Mouse (Mus musculus) testis, postnatal 10 days (tissue): ENCODE measurements around the gene Dnaja3.
A peak's percentile ranks its signal among the peaks of the same experiment; 100 is the strongest.

Experiments used
- DNase-seq: peaks from one replicate; pipeline ENCODE4 v3.0.0; 2021; ENCODE audit warnings: low spot score

The Dnaja3 gene

DNA sequence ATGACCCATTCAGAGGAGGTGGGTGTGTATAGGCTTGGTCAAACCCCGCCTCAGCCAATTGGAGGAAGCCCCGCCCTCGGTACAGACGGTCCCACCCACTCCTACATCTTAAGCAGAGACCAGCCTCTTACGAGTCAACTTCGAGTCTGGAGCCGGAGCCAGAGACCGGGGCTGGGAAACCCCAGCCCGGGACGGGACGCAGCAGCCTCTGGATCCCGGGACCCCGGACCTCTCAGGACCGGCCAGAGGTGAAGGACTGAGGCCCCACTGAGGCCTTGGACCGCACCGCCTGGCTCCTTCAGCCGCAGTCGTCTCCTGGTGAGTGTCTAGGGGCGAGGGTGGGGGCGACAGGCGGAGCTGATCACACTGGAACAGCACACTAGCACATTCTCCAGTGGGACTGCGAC, at the start of gene Dnaja3, which contains the start of gene Vasn:
Gene Dnaja3, plus strand, starts transcription at position 159 of the 407 bp plus-strand sequence.
Gene Vasn, plus strand, starts transcription at position 111 of the 407 bp plus-strand sequence.
- peak; percentile 95 for DNase-seq

DNA sequence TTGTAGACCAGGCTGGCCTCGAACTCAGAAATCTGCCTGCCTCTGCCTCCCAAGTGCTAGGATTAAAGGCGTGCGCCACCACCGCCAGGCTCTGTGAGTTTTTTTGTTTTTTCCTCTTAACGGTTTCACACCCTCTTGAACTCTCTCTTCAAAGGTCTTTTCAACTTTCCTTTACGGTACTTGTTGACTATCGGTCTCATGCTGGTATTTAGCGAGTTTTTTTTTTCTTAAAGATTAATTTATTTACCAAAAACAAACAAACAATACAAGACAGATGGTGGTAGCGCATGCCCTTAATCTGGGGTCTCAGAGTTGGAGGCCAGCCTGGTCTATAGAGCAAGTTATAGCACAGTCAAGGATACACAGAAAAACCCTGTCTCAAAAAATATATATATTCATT, 49.6 kb upstream of the Dnaja3 start:
- no peak for DNase-seq

DNA sequence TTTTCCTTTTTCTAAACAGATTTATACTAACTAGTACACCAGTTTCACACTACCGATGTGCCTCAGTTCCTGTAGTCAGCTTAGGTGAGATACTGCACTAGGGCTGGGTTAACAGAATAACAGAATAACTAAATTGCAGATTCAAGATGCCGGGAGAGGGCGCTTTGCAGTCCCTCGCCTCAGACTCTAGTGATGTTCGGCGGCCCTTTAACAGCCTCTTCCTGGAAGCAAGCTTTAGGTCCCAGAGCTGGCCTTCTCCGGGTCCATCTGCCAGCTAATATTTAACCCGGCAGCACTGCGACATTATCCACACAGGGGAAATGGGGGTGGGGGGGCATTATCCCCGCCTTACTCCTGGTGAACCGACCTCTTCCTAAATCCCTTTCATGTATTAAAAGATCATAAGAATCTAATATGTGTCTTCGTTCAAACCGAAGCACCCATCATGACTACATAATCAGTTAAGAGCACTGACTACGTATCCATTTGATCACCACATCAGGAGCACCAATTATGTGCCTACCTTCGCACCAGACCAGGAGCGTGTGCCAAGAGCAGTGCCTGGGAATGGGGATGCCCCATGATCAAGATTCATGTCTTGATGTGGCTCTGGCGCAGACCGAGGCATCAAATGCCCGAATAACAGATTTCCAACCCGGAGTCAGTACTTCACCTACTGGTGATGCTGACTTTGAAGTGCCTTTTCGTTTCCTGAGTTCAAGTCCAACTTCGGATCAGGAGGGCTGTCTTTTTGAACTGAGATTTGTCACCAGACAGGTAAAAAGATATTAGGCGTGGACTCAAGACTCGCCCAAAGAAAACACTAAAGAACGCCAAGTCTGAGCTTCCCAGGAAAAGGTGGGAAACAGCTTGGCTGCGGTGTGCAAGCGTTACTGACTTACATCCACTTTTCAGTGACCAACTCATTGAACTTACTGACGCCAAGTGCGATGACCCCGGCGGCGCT, 46.6 kb upstream of the Dnaja3 start:
- DNase-seq = peak; percentile 77

DNA sequence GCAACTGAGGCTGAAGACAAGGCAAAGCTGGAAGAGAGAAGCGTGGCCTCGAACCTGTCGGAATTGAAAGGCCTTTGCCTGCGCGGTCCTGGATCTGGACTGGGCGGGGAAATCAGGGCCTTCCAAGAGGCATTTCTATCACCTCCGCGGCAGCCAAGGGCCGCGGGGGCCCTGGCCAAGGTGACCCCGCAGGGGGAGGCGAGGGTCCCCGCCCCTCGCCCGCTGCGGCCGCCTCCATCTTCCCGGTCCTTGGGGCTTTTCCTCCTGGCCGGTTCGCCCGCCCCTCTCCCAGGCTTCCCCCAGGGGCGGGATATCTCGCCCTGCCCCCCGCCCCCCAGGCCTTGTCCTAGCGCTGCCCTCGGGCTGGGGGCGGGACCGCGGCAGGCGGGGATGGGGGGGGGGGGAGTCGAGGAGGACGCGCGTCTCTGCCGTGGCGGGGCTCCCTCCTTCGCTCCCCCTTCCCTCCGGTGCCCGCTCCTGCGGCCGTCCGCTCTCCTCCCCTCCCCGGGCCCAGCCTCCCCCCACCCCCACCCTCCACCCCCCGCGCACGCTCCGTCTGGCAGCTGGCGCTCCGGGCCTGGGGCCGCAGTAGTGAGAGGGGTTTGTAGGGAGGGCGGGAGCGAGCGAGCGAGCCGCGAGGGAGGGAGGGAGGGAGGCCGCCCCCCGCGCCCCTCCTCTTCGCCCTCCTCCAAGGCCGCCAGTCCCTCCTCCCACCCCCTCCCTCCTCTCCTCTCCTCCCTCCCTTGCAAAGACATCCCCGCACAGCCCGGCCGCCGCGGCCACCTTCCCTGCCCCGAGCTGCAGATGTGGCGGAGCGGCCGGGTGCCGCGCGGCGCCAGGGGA, 45.6 kb upstream of the Dnaja3 start, which contains the start of gene Glis2:
Gene Glis2, plus strand, starts transcription at position 743 of the 843 bp plus-strand sequence.
- DNase-seq = peak; percentile 80

- DNase-seq = peak; percentile 75
These were observed 44.8 kb upstream of the Dnaja3 start for GRCm38 (mm10) chr16:4594814-4595526.

- DNase-seq = peak; percentile 78
These were observed 44.2 kb upstream of the Dnaja3 start for GRCm38 (mm10) chr16:4595527-4595963.

GRCm38 (mm10) chr16:4596141-4596728, 43.6 kb upstream of the Dnaja3 start:
- DNase-seq = no peak

DNA sequence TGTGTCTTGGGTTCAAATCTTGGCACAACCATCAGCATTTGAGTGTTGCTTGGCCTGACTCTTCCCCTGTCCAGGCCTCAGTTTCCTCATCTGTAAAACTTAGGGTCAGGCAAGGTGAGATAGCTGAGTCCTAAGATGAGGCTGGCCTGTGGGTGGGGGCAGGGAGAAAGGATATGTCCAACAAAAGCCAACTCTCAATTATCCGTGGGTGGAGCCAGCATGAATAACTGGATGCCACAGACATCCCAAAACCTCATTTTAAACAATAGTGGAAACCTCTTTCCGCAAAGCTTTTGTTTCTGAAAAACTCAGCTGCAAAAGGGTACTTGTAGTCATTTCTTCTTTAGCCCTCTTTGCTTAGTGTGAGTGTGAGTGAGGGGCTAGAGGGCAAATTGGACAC, 43.0 kb upstream of the Dnaja3 start:
- no peak for DNase-seq

DNA sequence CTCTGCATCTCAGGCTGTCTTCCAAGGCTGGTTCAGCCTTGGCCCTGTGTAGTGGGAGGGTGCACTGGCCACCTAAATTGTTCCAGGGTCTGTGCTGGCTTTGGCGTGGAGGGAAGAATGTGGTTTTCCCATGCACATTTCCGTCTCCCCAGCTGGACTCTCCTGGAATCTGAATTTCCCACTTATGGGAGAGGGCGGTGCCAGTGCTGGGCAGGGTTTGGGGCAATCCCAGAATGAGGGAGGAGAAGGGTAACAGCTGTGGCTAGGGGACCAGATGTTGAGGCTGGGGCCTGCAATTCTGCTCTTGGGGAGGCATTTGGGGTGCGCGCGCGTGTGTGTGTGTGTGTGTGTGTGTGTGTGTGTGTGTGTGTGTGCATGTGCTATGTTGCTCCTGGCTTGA, 42.5 kb upstream of the Dnaja3 start:
- DNase-seq = peak; percentile 64

- no peak for DNase-seq
These were observed 41.7 kb upstream of the Dnaja3 start for GRCm38 (mm10) chr16:4598041-4598440.

- DNase-seq = no peak
These were observed 40.8 kb upstream of the Dnaja3 start for GRCm38 (mm10) chr16:4598891-4599543.

DNA sequence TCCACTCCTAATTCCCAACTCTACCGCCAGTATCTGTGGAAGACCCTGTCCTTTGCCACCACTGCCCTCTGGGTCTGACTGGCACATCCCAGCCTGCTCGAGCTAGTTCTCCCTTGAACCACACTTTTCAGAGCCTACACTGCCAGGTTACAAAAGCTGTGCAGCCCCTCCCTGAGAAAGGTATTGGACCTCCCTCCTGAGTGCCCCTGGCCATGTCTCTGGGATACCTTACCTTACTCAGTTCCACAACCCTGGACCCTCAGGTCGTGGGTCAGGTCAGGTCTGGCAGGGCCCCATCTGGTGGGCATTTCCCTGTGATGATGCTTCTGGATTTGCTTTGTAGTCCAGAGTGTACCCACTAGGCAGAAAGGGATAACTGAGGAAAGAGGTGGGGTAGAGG, 40.2 kb upstream of the Dnaja3 start:
- DNase-seq = no peak

- no peak for DNase-seq
These were observed 39.0 kb upstream of the Dnaja3 start for GRCm38 (mm10) chr16:4600701-4601310.

- DNase-seq = no peak
These were observed 37.6 kb upstream of the Dnaja3 start for GRCm38 (mm10) chr16:4602189-4602588.

DNA sequence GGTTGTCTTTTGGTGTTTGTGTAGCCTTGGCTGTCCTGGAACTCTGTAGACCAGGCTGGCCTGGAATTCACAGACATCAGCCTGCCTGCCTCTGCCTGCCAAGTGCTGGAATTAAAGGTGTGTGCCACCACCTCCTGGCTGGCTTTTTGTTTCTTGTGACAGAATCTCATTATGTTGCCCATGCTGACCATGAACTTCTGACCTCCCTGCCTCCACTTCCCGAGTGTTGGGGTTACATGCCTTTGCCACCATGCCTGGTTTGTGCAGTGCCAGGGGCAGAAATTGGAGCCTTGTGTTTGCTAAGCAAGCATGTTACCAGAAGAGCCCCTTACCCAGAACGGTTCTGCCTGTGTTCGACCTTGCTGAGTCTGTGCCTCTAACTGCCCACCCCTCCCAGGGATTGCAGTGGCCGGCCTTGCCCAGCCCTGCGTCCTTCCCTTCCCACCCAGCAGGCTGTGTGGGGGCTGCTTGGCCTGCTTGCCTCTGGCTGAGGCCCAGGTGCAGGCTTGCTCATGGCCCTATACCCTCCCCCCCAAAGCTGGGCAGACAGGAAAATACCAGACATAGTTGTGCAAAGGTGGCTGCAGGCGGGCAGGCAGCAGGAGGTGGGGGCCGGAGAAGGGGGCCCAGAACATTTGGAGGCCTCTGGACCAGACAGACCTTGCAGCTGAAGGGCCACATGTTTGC, 36.9 kb upstream of the Dnaja3 start:
- DNase-seq = peak; percentile 66

GRCm38 (mm10) chr16:4603453-4603837, 36.3 kb upstream of the Dnaja3 start:
- DNase-seq = no peak

GRCm38 (mm10) chr16:4604293-4604837, 35.4 kb upstream of the Dnaja3 start:
- DNase-seq = no peak

DNA sequence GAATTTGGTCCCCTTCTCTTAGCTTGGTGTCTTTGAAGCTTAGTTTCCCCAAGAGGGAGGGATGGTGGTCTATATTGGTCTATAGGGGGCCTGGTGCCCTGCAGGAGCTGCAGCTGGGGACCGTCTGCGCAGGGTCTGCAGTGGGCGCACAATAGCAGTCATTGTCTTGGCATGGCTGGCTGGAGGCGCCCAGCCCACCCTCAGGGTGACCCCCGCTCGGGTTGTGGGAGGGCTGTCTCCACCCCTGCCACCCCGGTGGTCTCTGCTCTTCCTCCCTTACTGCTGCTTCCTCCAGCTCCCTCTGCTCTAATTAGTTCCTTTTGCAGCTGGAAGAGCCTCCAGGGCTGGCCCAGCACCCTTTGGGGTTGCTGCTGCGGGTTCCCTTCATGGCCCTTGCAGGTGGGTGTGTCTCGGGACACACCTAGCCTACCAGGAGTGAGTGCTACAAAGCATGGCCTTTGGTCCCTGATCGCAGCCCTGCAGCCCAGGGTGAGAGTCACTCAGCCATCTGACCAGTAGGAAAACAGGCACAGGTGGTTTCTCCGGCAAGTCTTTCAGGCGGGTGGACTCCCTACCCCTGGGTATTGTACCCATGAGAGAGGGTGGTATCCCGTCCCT, 34.2 kb upstream of the Dnaja3 start:
- DNase-seq = no peak

DNA sequence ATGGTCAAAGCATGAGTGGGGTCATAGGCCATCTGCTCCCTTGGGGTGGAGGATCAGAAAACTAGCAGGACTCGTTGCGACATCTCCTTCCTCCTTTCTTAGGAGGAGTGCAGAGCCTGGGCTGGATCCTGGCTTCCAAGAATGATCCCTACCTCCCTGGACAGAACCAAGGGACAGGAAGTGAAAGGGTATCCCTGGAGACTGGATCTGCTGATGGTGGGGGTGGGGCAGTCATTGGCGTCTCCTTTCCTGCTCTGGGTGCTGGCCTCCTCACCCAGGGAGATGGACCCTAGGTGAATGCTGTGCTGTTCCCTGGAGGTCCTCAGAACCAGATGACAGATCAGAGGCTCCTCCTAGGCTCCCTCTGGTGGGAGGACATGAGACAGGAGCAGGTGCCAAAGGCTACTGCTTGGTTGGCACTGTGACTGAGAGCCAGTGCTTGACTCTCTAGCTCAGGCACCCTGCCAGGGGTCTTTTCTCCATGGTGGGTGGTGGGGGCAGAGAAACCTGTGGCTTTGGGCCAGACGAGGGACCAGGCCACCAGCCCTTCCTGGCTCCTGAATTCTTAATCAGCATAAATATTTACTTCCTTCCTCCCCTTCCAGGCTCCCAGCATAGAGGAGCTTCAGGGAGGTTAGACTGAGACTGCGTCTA, 33.2 kb upstream of the Dnaja3 start:
- peak; percentile 74 for DNase-seq
